Mouse (Mus musculus): Measurements from ENCODE around the gene Mllt3. TPM values are rescaled to one million over a fixed set of nuclear protein-coding genes. Genes with fewer than 3 reads are reported as not detected.

Mllt3 gene
- polyA plus RNA-seq, 1 experiment from 2014 or later, result 51.9 TPM

DNA sequence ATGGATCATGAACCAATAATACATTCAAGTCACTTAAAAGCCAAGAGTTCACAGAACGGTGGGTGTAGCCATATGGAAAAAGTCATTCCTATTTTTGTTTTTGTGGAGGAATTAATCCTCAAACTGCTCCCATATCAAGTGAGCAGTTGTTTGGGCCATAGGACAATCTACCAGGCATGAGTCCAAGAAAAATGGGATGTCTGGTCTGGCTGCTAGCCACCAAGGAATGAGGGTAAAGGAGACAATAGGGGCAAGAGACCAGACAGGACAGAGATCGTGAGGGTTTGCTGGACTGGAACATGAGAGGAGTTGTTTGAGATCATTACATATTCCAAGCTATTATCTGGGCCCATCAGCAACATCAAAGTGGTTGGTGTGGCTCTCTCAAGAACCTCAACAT is 96.8 kb downstream of the Mllt3 start:
- no peak overlapping the region for H3K27ac ChIP-seq
- no peak overlapping the region for H3K4me2 ChIP-seq (replicated peaks)
- no peaks in the 10 kb centered on the region for H3K36me3 ChIP-seq
- no peaks in the 10 kb centered on the region for H3K27me3 ChIP-seq
- peaks cover 19% of the 10 kb centered on the region for H3K4me1 ChIP-seq
- no peaks in the 10 kb centered on the region for H3K9me3 ChIP-seq
- no peak overlapping the region for H3K9ac ChIP-seq
- no peak overlapping the region for H3K4me3 ChIP-seq
- WGBS, result 91% methylated on average over 2 of the region's 2 CpGs
- no peak for ATAC-seq (ENCODE audit: low FRiP score, low read depth)

- WGBS, result 77% methylated on average over 4 of the region's 4 CpGs
- ATAC-seq (ENCODE audit: low FRiP score, low read depth), result no peak
- Histone ChIP-seq H3K9ac (no peak overlapping the region), H3K36me3 (no peaks in the 10 kb centered on the region), H3K9me3 (no peaks in the 10 kb centered on the region), H3K4me2 (replicated peaks) (no peak overlapping the region), H3K4me3 (no peak overlapping the region), H3K27ac (no peak overlapping the region), H3K27me3 (no peaks in the 10 kb centered on the region), H3K4me1 (peaks cover 30% of the 10 kb centered on the region)
Measured at GRCm38 (mm10) chr4:87933701-87934337, 99.3 kb downstream of the Mllt3 start.

DNA sequence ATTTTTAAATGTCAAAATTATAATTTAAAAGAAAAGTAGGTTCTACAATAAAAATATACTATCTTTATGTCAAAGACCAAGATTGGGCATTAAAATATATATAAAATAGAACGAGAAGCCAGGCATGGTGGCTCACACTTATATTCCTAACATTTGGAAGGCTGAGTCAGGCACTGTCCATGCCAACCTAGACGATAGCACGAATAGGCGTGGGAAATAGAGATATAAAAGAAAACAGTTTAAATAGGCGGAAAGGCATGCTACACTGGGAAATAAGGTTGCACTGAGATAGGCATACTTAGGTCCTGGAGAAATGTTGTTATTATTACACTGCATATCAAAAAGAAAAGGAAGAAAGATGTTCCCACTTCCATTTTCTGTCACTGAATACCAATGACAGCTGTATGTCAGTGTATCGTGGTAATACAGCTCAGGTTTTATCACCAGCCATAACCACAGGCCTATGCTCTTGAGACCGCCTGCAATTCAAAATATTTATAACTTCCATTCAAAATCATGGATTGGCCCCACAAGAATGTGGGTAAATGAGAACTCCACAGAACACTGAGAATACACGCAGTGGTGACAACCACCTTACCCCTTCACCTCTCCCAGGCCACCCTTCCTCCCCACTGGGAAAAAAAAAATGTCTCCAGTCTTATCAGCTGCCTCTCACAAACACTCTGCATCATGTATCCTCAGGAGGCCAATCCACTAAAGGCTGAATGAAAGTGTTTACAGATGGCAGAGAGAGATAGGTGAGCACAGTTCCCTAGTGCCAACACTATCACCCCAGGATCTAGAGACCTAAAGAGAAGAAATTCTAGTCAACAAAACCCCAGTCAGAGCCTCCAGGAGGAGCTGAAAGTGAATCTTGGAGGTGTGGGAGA is 102.6 kb downstream of the Mllt3 start:
- no peak for ATAC-seq (ENCODE audit: low FRiP score, low read depth)
- Histone ChIP-seq H3K4me2 (replicated peaks) (no peak overlapping the region), H3K4me1 (peaks cover 36% of the 10 kb centered on the region), H3K9ac (no peak overlapping the region), H3K27me3 (no peaks in the 10 kb centered on the region), H3K9me3 (no peaks in the 10 kb centered on the region), H3K4me3 (no peak overlapping the region), H3K27ac (no peak overlapping the region), H3K36me3 (no peaks in the 10 kb centered on the region)
- 88% methylated on average over 8 of the region's 8 CpGs for WGBS

DNA sequence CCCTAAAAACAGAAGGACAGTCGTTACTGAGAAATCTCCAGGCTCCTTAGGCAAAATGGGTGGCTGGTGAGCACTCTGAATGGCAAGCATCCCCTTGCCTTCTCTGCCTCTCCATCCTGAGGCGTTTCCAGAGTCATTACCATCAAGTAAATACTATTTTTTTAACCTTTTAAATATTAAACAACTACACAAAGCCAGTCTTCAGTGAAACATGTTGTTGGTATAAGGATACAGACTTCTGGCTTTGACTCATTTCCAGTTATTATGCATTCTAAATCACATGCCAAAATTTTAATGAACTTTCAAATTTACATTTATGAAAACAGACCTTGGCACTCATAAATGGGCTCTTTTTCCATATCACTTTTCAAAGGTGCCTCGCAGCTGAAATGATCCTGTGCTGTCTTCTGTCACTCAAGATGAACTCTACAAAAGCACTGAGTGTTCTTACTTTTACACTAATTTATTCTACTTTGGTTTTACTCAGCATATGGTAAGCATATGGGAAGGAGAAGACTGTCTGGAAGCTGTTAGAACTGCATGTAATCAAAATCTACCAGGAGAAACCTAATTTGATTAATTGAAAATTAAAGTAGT is 104.5 kb downstream of the Mllt3 start:
- Histone ChIP-seq H3K27ac (no peak overlapping the region), H3K36me3 (no peaks in the 10 kb centered on the region), H3K4me3 (no peak overlapping the region), H3K4me2 (replicated peaks) (no peak overlapping the region), H3K4me1 (peaks cover 22% of the 10 kb centered on the region), H3K9me3 (no peaks in the 10 kb centered on the region), H3K9ac (no peak overlapping the region), H3K27me3 (no peaks in the 10 kb centered on the region)
- WGBS, result 35% methylated on average over 3 of the region's 3 CpGs
- no peak for ATAC-seq (ENCODE audit: low FRiP score, low read depth)

GRCm38 (mm10) chr4:87927354-87927753 is 105.8 kb downstream of the Mllt3 start:
- Histone ChIP-seq H3K36me3 (no peaks in the 10 kb centered on the region), H3K27me3 (no peaks in the 10 kb centered on the region), H3K9ac (no peak overlapping the region), H3K4me3 (no peak overlapping the region), H3K4me2 (replicated peaks) (no peak overlapping the region), H3K4me1 (peaks cover 17% of the 10 kb centered on the region), H3K9me3 (no peaks in the 10 kb centered on the region), H3K27ac (no peak overlapping the region)
- WGBS, result 29% methylated on average over 10 of the region's 10 CpGs
- ATAC-seq (ENCODE audit: low FRiP score, low read depth), result no peak

DNA sequence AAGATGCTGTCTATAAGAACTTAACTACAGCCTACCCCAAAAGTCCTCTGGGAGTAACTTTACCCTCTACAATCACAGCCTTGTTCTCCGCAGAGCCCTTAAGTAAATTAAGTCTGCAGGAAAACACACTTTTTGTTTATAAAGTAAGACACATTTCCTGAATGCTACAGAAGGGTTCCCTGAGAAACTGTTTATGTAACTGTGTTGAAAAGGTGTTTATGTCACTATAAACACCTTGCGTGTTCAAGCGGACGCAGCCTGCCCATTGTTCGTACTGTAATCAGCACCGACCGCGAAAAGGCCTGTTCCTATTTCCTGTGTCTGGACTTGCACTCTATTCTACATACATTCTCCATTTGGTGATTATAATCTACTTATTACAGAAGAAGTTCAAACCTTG is 112.5 kb downstream of the Mllt3 start:
- Histone ChIP-seq H3K36me3 (no peaks in the 10 kb centered on the region), H3K4me2 (replicated peaks) (no peak overlapping the region), H3K9ac (no peak overlapping the region), H3K27me3 (no peaks in the 10 kb centered on the region), H3K4me3 (no peak overlapping the region), H3K9me3 (no peaks in the 10 kb centered on the region), H3K4me1 (peaks cover 18% of the 10 kb centered on the region), H3K27ac (no peak overlapping the region)
- ATAC-seq (ENCODE audit: low FRiP score, low read depth), result no peak
- WGBS, result 14% methylated on average over 8 of the region's 8 CpGs

DNA sequence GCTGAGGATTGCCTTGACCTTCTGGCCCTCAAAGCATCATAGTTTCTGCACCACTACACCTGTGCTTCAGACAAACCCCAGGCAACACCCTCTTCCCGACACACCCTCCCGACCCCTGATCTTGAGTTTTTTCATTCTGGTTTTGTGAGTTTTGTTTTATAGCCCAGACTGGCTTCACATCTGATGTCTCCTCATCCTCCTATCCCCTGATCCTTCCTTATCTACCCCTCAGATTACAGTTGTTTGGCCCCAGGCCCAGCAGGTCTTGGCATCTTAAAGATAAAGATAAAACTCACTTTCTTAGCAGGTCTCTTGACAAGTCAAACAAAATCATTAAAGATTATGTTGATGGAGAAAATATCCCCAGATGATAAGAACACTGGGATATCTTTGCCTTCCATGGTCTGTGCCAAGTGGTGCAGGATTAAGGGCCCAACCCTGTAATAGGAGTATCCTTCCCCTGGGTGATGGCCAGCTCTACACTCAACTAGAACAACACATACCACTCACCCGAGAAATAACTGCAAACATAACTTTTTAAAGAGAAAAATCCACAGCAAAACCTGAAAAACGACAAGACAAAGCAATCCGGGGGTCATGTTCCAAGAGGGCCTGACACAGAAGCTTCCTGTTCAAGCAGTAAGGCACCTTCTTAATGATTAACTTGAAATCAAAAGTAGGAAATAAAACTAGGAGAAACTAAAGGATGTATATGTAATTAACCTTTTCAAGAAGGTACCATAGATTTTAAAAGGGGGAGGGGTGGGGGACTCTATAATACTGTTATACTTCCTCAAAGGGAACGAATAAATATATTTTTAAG is 121.8 kb downstream of the Mllt3 start:
- Histone ChIP-seq H3K27ac (no peak overlapping the region), H3K4me2 (replicated peaks) (no peak overlapping the region), H3K36me3 (no peaks in the 10 kb centered on the region), H3K4me3 (no peak overlapping the region), H3K27me3 (no peaks in the 10 kb centered on the region), H3K9me3 (no peaks in the 10 kb centered on the region), H3K4me1 (peaks cover 14% of the 10 kb centered on the region), H3K9ac (no peak overlapping the region)
- no peak for ATAC-seq (ENCODE audit: low FRiP score, low read depth)
- WGBS, result 65% methylated on average over 6 of the region's 6 CpGs

DNA sequence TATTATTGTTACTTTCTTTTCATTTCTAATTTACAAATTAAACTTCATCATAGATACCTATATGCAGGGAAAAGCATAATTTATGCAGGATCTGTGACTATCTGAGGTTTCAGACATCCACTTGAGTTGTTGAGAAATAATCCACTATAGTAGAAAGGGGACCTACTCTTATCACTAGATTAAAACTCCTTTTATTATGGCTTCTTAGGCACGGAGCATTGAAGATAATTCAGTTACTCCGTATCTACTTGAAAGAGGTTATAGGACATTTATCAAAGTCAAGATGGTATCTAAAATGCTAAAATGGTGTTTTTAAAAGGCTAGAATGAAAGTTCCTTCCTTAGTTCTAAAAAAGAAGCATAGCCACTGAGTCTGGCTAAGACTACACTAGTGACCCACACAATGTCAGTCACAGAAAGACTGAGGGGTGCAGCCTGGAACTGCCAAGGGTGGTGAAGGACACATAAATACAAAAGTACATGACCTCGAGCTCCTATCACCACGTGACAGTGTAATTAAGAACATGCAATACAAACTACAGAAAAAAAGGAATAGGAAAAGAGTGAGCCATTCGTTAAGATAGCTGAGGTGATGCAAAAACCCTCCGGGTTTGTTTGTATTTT is 127.9 kb downstream of the Mllt3 start:
- ATAC-seq (ENCODE audit: low FRiP score, low read depth), result no peak
- peaks cover 6% of the 10 kb centered on the region; the same call in 1 of the 2 replicates for H3K4me1 ChIP-seq
- no peaks in the 10 kb centered on the region for H3K9me3 ChIP-seq
- no peak overlapping the region for H3K4me2 ChIP-seq (replicated peaks)
- WGBS, result 66% methylated on average over 6 of the region's 6 CpGs
- no peaks in the 10 kb centered on the region for H3K27me3 ChIP-seq
- H3K9ac ChIP-seq, result no peak overlapping the region
- H3K36me3 ChIP-seq, result no peaks in the 10 kb centered on the region
- H3K4me3 ChIP-seq, result no peak overlapping the region
- H3K27ac ChIP-seq, result no peak overlapping the region

- no peaks in the 10 kb centered on the region for H3K36me3 ChIP-seq
- no peak for ATAC-seq (ENCODE audit: low FRiP score, low read depth)
- no peak overlapping the region for H3K4me2 ChIP-seq (replicated peaks)
- peaks cover 6% of the 10 kb centered on the region; the same call in 1 of the 2 replicates for H3K4me1 ChIP-seq
- no peaks in the 10 kb centered on the region for H3K27me3 ChIP-seq
- no peak overlapping the region for H3K27ac ChIP-seq
- no peak overlapping the region for H3K4me3 ChIP-seq
- H3K9ac ChIP-seq, result no peak overlapping the region
- H3K9me3 ChIP-seq, result no peaks in the 10 kb centered on the region
- WGBS, result 87% methylated on average over 1 of the region's 1 CpGs
Measured at GRCm38 (mm10) chr4:87904722-87905121, 128.4 kb downstream of the Mllt3 start.

GRCm38 (mm10) chr4:87902584-87902983 is 130.6 kb downstream of the Mllt3 start:
- no peak for ATAC-seq (ENCODE audit: low FRiP score, low read depth)
- Histone ChIP-seq H3K27me3 (no peaks in the 10 kb centered on the region), H3K36me3 (no peaks in the 10 kb centered on the region), H3K4me2 (replicated peaks) (no peak overlapping the region), H3K4me3 (no peak overlapping the region), H3K4me1 (peaks cover 11% of the 10 kb centered on the region), H3K27ac (no peak overlapping the region), H3K9ac (no peak overlapping the region), H3K9me3 (no peaks in the 10 kb centered on the region)
- 80% methylated on average over 4 of the region's 4 CpGs for WGBS

DNA sequence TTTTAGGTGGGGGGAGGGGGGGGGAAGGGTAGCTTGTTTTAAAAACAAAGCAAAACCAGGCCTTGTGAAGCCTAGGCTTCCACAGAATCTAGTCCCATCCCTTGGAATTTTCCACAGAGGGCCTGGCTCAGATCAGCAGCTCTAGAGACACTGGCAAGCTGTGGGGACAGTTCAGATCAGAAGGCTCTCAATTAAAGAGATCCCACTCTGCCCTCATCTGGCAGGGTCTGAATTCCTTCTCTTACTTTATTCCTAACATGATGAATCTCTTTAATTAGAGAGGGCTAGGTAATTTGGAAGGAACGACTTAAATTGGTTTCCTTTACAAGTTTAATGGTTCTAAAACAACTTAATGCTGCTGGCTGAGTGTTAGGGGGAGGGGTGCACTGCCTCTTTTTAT is 132.0 kb downstream of the Mllt3 start:
- Histone ChIP-seq H3K9me3 (no peaks in the 10 kb centered on the region), H3K9ac (no peak overlapping the region), H3K36me3 (no peaks in the 10 kb centered on the region), H3K27ac (no peak overlapping the region), H3K4me1 (peaks cover 11% of the 10 kb centered on the region), H3K4me3 (no peak overlapping the region), H3K27me3 (no peaks in the 10 kb centered on the region), H3K4me2 (replicated peaks) (no peak overlapping the region)
- 7% methylated on average over 1 of the region's 1 CpGs for WGBS
- ATAC-seq (ENCODE audit: low FRiP score, low read depth), result no peak

All from limb, embryonic 13.5 days (tissue).